Mouse (Mus musculus) splenic B cell, adult 2 months (primary cell): Measurements from ENCODE around the gene Pard6b.

Experiments used
- DNase-seq: peaks from one replicate; pipeline ENCODE4 v3.0.0-alpha.2; 2011; ENCODE audit warnings: low read depth, low spot score
- H3K27me3 ChIP-seq: 2 replicates; pipeline ENCODE4 v1.6.1; 2012; ENCODE audit warnings: mild to moderate bottlenecking, low read length, moderate library complexity, mixed read lengths; ENCODE audit not compliant: control insufficient read depth, poor library complexity, insufficient read depth, severe bottlenecking
- H3K36me3 ChIP-seq: 2 replicates; pipeline ENCODE4 v1.6.1; 2012; ENCODE audit warnings: mild to moderate bottlenecking, low read length, moderate library complexity, mixed read lengths; ENCODE audit not compliant: control insufficient read depth, poor library complexity, insufficient read depth, severe bottlenecking

The Pard6b gene

DNA sequence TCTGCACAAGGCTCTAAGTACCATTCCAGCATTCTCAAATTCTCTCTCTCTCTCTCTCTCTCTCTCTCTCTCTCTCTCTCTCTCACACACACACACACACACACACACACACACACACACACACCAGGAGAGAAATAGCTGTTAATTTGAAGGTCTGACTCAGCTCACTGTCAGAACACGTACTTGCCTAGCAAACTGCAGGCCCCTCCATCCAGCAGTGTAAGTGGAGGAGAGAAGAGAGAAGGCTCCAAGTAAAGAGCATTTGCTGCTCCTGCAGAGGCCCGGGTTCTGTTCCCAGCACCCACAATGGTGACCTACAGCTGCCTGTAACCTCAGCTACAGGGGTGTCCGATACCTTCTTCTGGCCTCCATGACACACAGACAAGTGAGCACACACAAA lies 37.7 kb downstream of the Pard6b start:
- Histone ChIP-seq H3K27me3 (no peaks in the 10 kb centered on the region), H3K36me3 (no peaks in the 10 kb centered on the region)
- DNase-seq = no peak

- Histone ChIP-seq H3K27me3 (no peaks in the 10 kb centered on the region), H3K36me3 (no peaks in the 10 kb centered on the region)
- DNase-seq = peak; percentile 78
Measured at GRCm38 (mm10) chr2:168119123-168119522, 38.3 kb downstream of the Pard6b start.

DNA sequence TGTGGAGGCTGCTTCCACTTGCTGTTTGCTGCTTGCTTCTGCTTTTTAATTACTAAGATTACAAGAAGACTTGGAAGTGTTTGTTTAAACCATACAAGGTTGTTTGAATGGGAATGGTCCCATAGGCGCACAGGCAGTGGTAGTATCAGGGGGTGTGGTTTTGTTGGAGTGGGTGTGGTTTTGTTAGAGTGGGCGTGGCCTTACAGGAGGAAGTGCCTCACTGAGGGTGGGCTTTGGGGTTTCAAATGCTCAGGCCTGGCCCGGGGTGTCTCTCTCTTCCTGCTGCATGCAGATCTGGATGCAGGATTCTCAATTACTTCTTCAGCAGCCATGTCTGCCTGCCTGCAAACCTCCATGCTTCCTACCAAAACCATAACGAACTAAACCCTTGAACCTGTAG lies 40.1 kb downstream of the Pard6b start:
- Histone ChIP-seq H3K27me3 (no peaks in the 10 kb centered on the region), H3K36me3 (no peaks in the 10 kb centered on the region)
- peak; percentile 32 for DNase-seq

DNA sequence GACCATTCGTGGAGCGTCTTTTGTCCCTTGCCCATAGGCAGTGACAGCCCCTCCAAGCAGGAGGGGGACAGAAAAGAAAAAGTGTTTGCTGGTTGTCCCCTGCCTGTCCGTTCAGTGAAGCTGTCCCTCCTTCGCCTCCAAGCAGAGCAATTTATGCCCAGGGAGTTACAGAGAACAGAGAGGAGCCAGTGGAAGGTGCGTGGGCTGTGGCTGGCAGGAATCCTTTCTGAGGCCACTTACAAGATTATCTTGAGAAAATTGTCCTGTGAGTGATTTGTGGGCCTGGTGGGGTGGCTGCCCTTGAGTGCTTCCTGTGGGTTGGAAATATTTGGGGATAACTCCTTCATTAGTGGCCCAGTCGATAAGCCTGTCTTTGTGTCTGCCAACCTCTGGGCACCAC lies 42.8 kb downstream of the Pard6b start:
- no peak for DNase-seq
- Histone ChIP-seq H3K36me3 (no peaks in the 10 kb centered on the region), H3K27me3 (no peaks in the 10 kb centered on the region)

GRCm38 (mm10) chr2:168125288-168126089 lies 44.7 kb downstream of the Pard6b start:
- no peak for DNase-seq
- Histone ChIP-seq H3K36me3 (no peaks in the 10 kb centered on the region), H3K27me3 (no peaks in the 10 kb centered on the region)

- DNase-seq = no peak
- Histone ChIP-seq H3K27me3 (no peaks in the 10 kb centered on the region), H3K36me3 (no peaks in the 10 kb centered on the region)
Measured at GRCm38 (mm10) chr2:168127767-168128166, 47.0 kb downstream of the Pard6b start.

- Histone ChIP-seq H3K36me3 (no peaks in the 10 kb centered on the region), H3K27me3 (no peaks in the 10 kb centered on the region)
- peak; percentile 54 for DNase-seq
Measured at GRCm38 (mm10) chr2:168128211-168128859, 47.5 kb downstream of the Pard6b start.

- DNase-seq = no peak
- no peaks in the 10 kb centered on the region for H3K27me3 ChIP-seq
- H3K36me3 ChIP-seq = no peaks in the 10 kb centered on the region
Measured at GRCm38 (mm10) chr2:168130046-168130445, 49.2 kb downstream of the Pard6b start.

- no peak for DNase-seq
- no peaks in the 10 kb centered on the region for H3K27me3 ChIP-seq
- no peaks in the 10 kb centered on the region for H3K36me3 ChIP-seq
Measured at GRCm38 (mm10) chr2:168137161-168137560, 56.4 kb downstream of the Pard6b start.

GRCm38 (mm10) chr2:168143794-168144193 lies 63.0 kb downstream of the Pard6b start:
- H3K36me3 ChIP-seq = no peaks in the 10 kb centered on the region
- DNase-seq = no peak

GRCm38 (mm10) chr2:168145437-168145836 lies 64.6 kb downstream of the Pard6b start:
- H3K36me3 ChIP-seq = no peaks in the 10 kb centered on the region
- no peaks in the 10 kb centered on the region for H3K27me3 ChIP-seq
- DNase-seq = no peak

More at GRCm38 (mm10) chr2:168143794-168144193, 63.0 kb downstream of the Pard6b start:
- no peaks in the 10 kb centered on the region for H3K27me3 ChIP-seq

- Histone ChIP-seq H3K36me3 (no peaks in the 10 kb centered on the region), H3K27me3 (no peaks in the 10 kb centered on the region)
- no peak for DNase-seq
Measured at GRCm38 (mm10) chr2:168147722-168148432, 67.1 kb downstream of the Pard6b start.

GRCm38 (mm10) chr2:168149241-168149640 lies 68.4 kb downstream of the Pard6b start:
- Histone ChIP-seq H3K27me3 (no peaks in the 10 kb centered on the region), H3K36me3 (no peaks in the 10 kb centered on the region)
- DNase-seq = no peak
